Mouse (Mus musculus) ovary, adult 18-20 months (tissue): ENCODE data around the gene Paxx.

ENCODE experiments used
- DNase-seq: peaks from one replicate; pipeline ENCODE4 v3.0.0; 2022; ENCODE audit warnings: low spot score, mixed read lengths

The Paxx gene

GRCm38 (mm10) chr2:25482969-25483368 lies 22.1 kb upstream of the Paxx start:
- no peak for DNase-seq

GRCm38 (mm10) chr2:25480541-25480940 lies 19.6 kb upstream of the Paxx start:
- no peak for DNase-seq

- no peak for DNase-seq
Observed at GRCm38 (mm10) chr2:25479551-25480311, 18.8 kb upstream of the Paxx start.

- no peak for DNase-seq
Observed at GRCm38 (mm10) chr2:25477967-25478675, 17.2 kb upstream of the Paxx start.

GRCm38 (mm10) chr2:25477541-25477940 lies 16.6 kb upstream of the Paxx start:
- DNase-seq, result no peak

- DNase-seq, result no peak
Observed at GRCm38 (mm10) chr2:25472550-25472949, 11.7 kb upstream of the Paxx start.

- no peak for DNase-seq
Observed at GRCm38 (mm10) chr2:25469969-25470368, 9.1 kb upstream of the Paxx start, which contains the start of gene Ptgds. TSS of gene Ptgds (minus strand) at chr2:25470046.

GRCm38 (mm10) chr2:25468962-25469915 lies 8.3 kb upstream of the Paxx start:
- no peak for DNase-seq

DNA sequence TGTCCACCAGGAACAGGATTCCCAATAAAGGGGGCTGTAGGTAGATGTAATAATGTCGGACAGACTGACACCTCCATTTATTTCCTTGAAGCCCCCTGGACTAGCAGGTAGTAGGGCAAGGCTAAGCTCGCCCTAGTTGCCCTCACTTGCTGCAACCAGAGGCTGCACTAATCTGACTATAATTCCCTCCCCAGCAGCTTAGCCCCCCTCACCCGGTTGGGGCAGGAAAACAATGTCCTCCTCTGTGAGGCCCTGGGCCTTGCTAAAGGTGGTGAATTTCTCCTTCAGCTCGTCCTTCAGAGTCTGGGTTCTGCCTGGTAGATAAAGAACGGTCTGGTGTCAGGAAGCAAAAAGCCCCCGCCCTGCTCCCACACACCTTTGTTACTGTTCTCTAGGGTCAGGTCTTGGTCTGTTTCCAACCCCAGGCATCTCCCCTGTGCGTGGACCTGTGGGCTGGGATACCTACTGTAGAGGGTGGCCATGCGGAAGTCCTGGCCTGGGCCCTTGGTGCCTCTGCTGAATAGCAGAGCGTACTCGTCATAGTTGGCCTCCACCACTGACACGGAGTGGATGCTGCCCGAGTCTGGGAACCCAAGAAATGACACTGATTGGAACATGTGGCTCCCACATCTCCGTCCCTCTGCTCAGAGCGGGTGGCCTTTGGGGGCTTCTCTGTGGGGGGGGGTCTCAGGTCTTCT lies 6.9 kb upstream of the Paxx start:
- no peak for DNase-seq

DNA sequence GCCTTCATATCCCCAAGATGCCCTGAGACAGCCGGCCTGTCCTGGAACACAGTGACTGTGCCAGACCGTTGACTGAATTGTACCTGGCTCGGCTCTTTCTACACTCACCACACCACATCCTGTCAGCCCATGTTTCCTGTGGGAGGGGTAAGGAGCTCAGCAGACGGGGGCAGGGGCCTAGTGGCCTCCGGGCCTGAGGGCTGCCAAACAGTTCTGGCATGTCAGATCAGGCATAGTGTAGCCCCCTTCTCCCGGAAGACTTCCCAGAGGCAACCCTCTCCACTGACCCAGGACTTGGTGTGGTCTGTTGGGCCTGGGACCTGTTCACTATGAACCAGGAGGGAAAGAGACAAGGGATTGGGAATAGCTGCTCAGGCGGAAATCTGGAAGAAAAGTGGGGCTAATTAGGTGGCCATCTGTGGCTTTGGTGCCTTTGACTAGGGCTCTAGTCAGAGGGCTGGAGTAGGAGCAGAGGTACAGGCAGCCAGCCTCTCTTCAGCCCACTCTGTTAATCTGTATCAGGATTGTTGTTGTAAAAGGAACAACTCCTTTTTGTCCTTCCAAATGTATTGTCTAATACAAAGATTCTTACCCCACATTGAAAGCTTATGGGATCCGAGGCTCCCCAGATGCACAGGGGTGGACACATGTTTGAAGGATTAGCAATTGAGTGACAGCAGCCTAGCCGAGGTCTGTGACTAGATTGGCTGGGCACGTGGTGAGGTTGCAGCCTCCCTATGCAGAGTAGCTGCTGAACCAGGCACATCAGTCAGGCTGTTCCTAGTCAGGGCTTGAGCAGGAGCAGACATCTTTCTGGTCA lies 5.1 kb upstream of the Paxx start:
- DNase-seq, result no peak

- no peak for DNase-seq
Observed at GRCm38 (mm10) chr2:25465256-25465655, 4.4 kb upstream of the Paxx start.

GRCm38 (mm10) chr2:25463630-25464029 lies 2.7 kb upstream of the Paxx start:
- no peak for DNase-seq

GRCm38 (mm10) chr2:25461407-25461806 lies 513 bp upstream of the Paxx start:
- no peak for DNase-seq

GRCm38 (mm10) chr2:25460135-25460534 lies 759 bp downstream of the Paxx start:
- DNase-seq, result no peak

DNA sequence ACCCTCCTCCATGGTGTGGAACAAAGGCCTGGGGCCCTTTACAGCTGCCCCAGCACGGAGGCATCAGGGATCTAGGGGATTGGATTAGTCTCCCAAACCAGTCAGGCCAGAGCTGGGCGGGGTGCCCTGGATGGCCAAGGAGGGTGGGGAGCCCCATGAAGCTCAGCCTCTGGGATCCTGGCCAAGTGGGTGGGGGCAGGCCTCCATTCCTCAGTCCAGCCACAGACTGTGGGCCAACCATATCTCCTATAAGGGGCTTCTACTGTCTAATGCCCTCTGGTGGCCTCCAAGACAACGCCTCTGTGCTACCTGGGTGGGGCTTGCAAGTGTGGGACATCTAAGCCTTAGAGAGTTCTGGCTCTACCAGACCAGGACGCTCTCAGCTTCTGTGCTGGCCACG lies 2.0 kb downstream of the Paxx start:
- no peak for DNase-seq

DNA sequence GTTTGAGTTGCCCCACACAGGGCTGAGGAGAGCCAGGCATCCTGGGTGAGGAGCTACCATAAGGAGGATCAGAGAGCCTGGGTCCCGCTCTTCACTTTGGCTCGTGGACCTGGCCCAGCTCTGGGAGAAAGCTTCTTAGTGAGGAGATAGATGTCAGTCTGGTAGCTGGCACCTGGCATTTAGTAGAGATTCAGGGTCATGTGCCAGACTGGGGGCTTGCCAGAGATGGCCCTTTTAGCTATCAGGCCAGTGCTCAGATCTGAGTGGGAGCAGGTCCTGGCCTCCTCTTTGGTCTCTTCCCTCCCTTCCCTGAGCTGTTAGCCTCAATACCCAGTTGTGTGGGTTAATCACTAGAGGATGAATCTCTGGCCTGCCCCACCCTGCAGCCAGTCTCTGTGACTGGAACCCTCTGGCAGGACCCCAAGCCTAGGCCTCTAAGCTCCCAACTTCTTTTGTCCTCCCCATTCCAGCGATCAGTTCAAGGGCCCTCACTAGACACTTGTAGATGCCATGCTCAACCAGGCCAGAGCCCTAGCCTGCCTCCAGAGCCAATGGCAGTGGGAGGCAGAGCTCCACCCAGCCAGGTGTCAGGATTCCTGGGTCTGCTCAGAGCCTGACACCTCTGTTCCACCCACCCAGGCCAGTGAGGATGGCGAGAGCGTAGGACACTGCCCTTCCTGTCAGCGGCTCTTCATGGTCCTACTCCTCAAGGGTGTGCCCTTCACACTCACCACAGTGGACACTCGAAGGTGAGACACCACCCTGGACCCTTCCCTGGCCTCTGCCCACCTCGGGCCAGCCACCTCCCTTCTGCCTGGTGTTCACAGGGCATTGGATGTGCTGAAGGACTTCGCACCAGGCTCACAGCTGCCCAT lies 3.6 kb downstream of the Paxx start:
- DNase-seq, result no peak

DNA sequence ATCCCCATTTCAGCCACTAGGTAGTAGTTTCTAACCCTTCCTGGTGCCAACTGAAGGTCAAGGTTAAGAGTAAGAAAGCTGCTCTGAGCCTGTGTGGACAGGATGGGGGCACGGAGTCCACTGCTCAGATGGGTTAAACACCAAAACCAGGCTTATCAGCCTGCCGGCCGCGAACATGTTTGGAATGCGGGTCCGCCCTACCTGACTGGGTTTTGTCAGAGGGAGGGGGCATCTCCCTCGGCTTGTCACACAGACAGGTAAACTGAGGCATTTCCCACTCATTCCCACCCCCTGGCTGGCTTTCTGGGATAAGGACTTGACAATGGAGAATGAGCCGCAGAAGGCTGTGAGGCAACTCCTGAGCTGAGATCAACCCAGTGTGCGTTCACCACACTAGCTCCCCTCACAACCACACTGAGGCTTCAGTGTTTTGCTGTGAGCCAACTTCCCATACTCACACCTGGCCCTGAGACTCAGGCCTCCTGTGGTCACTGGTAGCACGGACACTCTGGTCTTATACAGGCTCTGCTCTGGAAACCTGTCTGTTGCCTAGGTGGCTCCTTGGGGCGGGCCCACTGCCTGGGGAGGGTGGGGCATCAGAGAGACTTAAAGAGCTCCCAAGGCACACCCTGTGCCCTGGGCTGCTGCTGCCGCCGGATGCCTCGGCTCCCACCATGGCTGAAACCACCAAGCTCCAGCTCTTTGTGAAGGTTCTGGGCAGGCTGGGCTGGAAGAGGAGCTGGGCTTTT lies 4.5 kb downstream of the Paxx start, which contains the start of gene Clic3:
Gene Clic3 (plus strand): TSS at position 634 of the 749 bp plus-strand sequence.
- no peak for DNase-seq

DNA sequence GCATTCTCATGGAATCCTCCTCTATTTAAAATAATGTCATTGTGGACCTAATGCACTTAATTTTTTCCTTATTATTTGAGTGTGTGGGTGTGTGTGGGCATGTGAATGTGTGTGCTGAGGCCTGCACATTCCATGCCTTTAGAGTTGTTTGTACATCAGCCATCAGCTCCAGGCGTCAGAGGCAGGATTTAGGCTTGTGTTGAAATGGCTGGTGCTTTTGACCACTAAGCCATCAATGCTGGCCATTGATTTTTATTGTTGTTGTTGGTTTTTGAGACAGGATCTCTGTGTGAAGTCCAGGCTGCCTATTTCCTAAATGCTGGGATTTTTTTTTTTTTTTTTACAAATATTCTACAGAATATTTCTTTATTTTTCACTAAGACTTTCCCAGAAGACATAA lies 7.9 kb downstream of the Paxx start:
- DNase-seq, result no peak
